Mouse (Mus musculus) heart, postnatal 36 days (tissue): ENCODE measurements around the gene Wt1. TPM values are rescaled to one million over a fixed set of nuclear protein-coding genes. Genes with fewer than 3 reads are reported as not detected.

Source experiments
- DNase-seq, 2 experiments: peaks; one replicate each; pipeline ENCODE4 v3.0.0; 2021 to 2022
- intact Hi-C: fragments of 180-260 bp; cut with DNase I; formaldehyde crosslinking; loops from one replicate; pipeline ENCODE4 v1.15.1; 2025
- total RNA-seq, 2 experiments: library from RNA; stranded (reverse); gene quantifications; 2 replicates each; pipeline ENCODE4 v1.2.3; 2021

The Wt1 gene
- 1 to 10 TPM; 5.2 to 6.9 TPM for total RNA-seq

- intact Hi-C loops = loop anchor here (5.0 kb wide), 1 partner anchor 109 kb away; the partner anchor contains the start of gene Eif3m
- DNase-seq = peak; percentile 33 to 60
Observed at GRCm38 (mm10) chr2:105126279-105126678, at the start of gene Wt1. Gene Wt1 (plus strand): TSS chr2:105126529.

GRCm38 (mm10) chr2:105077151-105077550, 49.2 kb upstream of the Wt1 start:
- no peak for DNase-seq
- intact Hi-C loops = no loop called here

- intact Hi-C loops = no loop called here
Observed at GRCm38 (mm10) chr2:105082256-105082790, 44.0 kb upstream of the Wt1 start.

GRCm38 (mm10) chr2:105084035-105084434, 42.3 kb upstream of the Wt1 start:
- intact Hi-C loops = no loop called here
- DNase-seq = no peak

More at GRCm38 (mm10) chr2:105082256-105082790, 44.0 kb upstream of the Wt1 start:
- DNase-seq = no peak

GRCm38 (mm10) chr2:105086081-105086480, 40.2 kb upstream of the Wt1 start:
- intact Hi-C loops = no loop called here
- DNase-seq = no peak

- intact Hi-C loops = no loop called here
- DNase-seq = no peak
Observed at GRCm38 (mm10) chr2:105088005-105088404, 38.3 kb upstream of the Wt1 start.

- intact Hi-C loops = no loop called here
- DNase-seq = no peak
Observed at GRCm38 (mm10) chr2:105089083-105089482, 37.2 kb upstream of the Wt1 start.

- no peak for DNase-seq
- intact Hi-C loops = no loop called here
Observed at GRCm38 (mm10) chr2:105089581-105090508, 36.5 kb upstream of the Wt1 start.

GRCm38 (mm10) chr2:105090991-105091390, 35.3 kb upstream of the Wt1 start:
- intact Hi-C loops = no loop called here
- DNase-seq = peak in 1 of 2 experiments; percentile 20

- intact Hi-C loops = no loop called here
- no peak for DNase-seq
Observed at GRCm38 (mm10) chr2:105091718-105092117, 34.6 kb upstream of the Wt1 start, which contains the start of gene Gm11060. Gene Gm11060 (plus strand): TSS chr2:105092018.

GRCm38 (mm10) chr2:105097294-105097953, 28.9 kb upstream of the Wt1 start:
- no peak for DNase-seq
- intact Hi-C loops = no loop called here

- DNase-seq = no peak
- intact Hi-C loops = no loop called here
Observed at GRCm38 (mm10) chr2:105099410-105099809, 26.9 kb upstream of the Wt1 start.

- intact Hi-C loops = no loop called here
- DNase-seq = no peak
Observed at GRCm38 (mm10) chr2:105100541-105100940, 25.8 kb upstream of the Wt1 start.

- peak; percentile 59 to 67 for DNase-seq
- intact Hi-C loops = no loop called here
Observed at GRCm38 (mm10) chr2:105108703-105109158, 17.6 kb upstream of the Wt1 start.

- DNase-seq = no peak
- intact Hi-C loops = loop anchor here (5.0 kb wide), 1 partner anchor 73 kb away; no protein-coding TSS in a partner anchor
Observed at GRCm38 (mm10) chr2:105114074-105114473, 12.3 kb upstream of the Wt1 start.

- no peak for DNase-seq
- intact Hi-C loops = no loop called here
Observed at GRCm38 (mm10) chr2:105117669-105118068, 8.7 kb upstream of the Wt1 start.

GRCm38 (mm10) chr2:105122216-105122615, 4.1 kb upstream of the Wt1 start:
- intact Hi-C loops = no loop called here
- DNase-seq = no peak

GRCm38 (mm10) chr2:105122886-105123285, 3.4 kb upstream of the Wt1 start:
- intact Hi-C loops = no loop called here
- DNase-seq = no peak

- DNase-seq = no peak
Observed at GRCm38 (mm10) chr2:105123431-105123830, 2.9 kb upstream of the Wt1 start.

GRCm38 (mm10) chr2:105123881-105124280, 2.4 kb upstream of the Wt1 start:
- DNase-seq = no peak
- intact Hi-C loops = no loop called here

More at GRCm38 (mm10) chr2:105123431-105123830, 2.9 kb upstream of the Wt1 start:
- intact Hi-C loops = no loop called here

- intact Hi-C loops = no loop called here
- no peak for DNase-seq
Observed at GRCm38 (mm10) chr2:105124391-105124790, 1.9 kb upstream of the Wt1 start.
